Mouse (Mus musculus) embryonic fibroblast, embryonic 13.5 days (primary cell): Measurements from ENCODE around the gene Vps13c. TPM values are rescaled to one million over a fixed set of nuclear protein-coding genes. Genes with fewer than 3 reads are reported as not detected.
A peak's percentile ranks its signal among the peaks of the same experiment; 100 is the strongest.

Source experiments
- H3K27ac ChIP-seq: 2 replicates; pipeline ENCODE4 v1.5.1; 2012; ENCODE audit warnings: low read length, control low read depth, inconsistent platforms; ENCODE audit not compliant: insufficient read depth
- H3K4me1 ChIP-seq: 2 replicates; pipeline ENCODE4 v1.6.1; 2011; ENCODE audit warnings: low read length; ENCODE audit not compliant: control insufficient read depth, insufficient read depth
- H3K4me3 ChIP-seq: 2 replicates; pipeline ENCODE4 v1.5.1; 2011; ENCODE audit warnings: mild to moderate bottlenecking, control low read depth, low read length; ENCODE audit not compliant: insufficient read depth
- CTCF ChIP-seq: IDR thresholded peaks from 2 replicates; pipeline ENCODE4 v1.5.1; 2011; ENCODE audit warnings: mild to moderate bottlenecking, control low read depth, low read length, moderate library complexity, borderline replicate concordance; ENCODE audit not compliant: insufficient read depth
- POLR2A ChIP-seq: IDR thresholded peaks from 2 replicates; pipeline ENCODE4 v1.6.1; 2011; ENCODE audit warnings: low read depth, mild to moderate bottlenecking, control low read depth, low read length, moderate library complexity
- polyA plus RNA-seq: library from polyadenylated mRNA; stranded (reverse); fragments of >200 nt; gene quantifications from 2 replicates; pipeline ENCODE4 v1.2.4, GENCODE M21; 2011; ENCODE audit warnings: low read depth; ENCODE audit not compliant: missing spikeins, insufficient read length

The Vps13c gene
- polyA plus RNA-seq, 1 experiment, result 27.3 TPM

GRCm38 (mm10) chr9:67831359-67832045 lies 8.7 kb upstream of the Vps13c start:
- Histone ChIP-seq H3K4me3 (peak overlapping the region; percentile 30), H3K4me1 (no peaks in the 10 kb centered on the region; the same call in 1 of the 2 replicates), H3K27ac (no peak overlapping the region)
- TF ChIP-seq POLR2A, result no peak
- TF ChIP-seq CTCF, result no peak

GRCm38 (mm10) chr9:67832046-67832605 lies 8.1 kb upstream of the Vps13c start, which contains the start of gene C2cd4a:
Gene C2cd4a (minus strand): TSS chr9:67832330.
- H3K4me1 ChIP-seq, result no peaks in the 10 kb centered on the region; the same call in 1 of the 2 replicates
- H3K4me3 ChIP-seq, result peak within 1 kb of the TSS; percentile 30
- TF ChIP-seq CTCF (no peak), POLR2A (no peak)
- no peak within 1 kb of the TSS for H3K27ac ChIP-seq

- no peaks in the 10 kb centered on the region; the same call in 1 of the 2 replicates for H3K4me1 ChIP-seq
- no peak overlapping the region for H3K27ac ChIP-seq
- H3K4me3 ChIP-seq, result no peak overlapping the region
- TF ChIP-seq POLR2A, result no peak
- no peak for TF ChIP-seq CTCF
These were observed 5.7 kb upstream of the Vps13c start for GRCm38 (mm10) chr9:67834535-67834934.

GRCm38 (mm10) chr9:67837311-67837710 lies 2.9 kb upstream of the Vps13c start:
- H3K4me3 ChIP-seq, result no peak overlapping the region
- TF ChIP-seq CTCF, result no peak
- TF ChIP-seq POLR2A, result no peak
- H3K27ac ChIP-seq, result no peak overlapping the region

GRCm38 (mm10) chr9:67842797-67843196 lies 2.6 kb downstream of the Vps13c start:
- Histone ChIP-seq H3K4me1 (no peaks in the 10 kb centered on the region), H3K4me3 (no peak overlapping the region), H3K27ac (no peak overlapping the region)
- TF ChIP-seq CTCF, result no peak
- TF ChIP-seq POLR2A, result no peak

More at GRCm38 (mm10) chr9:67837311-67837710, 2.9 kb upstream of the Vps13c start:
- H3K4me1 ChIP-seq, result no peaks in the 10 kb centered on the region

GRCm38 (mm10) chr9:67845012-67845411 lies 4.8 kb downstream of the Vps13c start:
- no peaks in the 10 kb centered on the region for H3K4me1 ChIP-seq
- H3K4me3 ChIP-seq, result no peak overlapping the region
- no peak overlapping the region for H3K27ac ChIP-seq
- TF ChIP-seq POLR2A (no peak), CTCF (no peak)

GRCm38 (mm10) chr9:67845648-67846047 lies 5.5 kb downstream of the Vps13c start:
- H3K27ac ChIP-seq, result no peak overlapping the region
- no peak overlapping the region for H3K4me3 ChIP-seq
- TF ChIP-seq POLR2A, result no peak
- no peak for TF ChIP-seq CTCF
- no peaks in the 10 kb centered on the region for H3K4me1 ChIP-seq

- Histone ChIP-seq H3K4me3 (no peak overlapping the region), H3K4me1 (no peaks in the 10 kb centered on the region), H3K27ac (no peak overlapping the region)
- no peak for TF ChIP-seq POLR2A
- TF ChIP-seq CTCF, result no peak
These were observed 5.9 kb downstream of the Vps13c start for GRCm38 (mm10) chr9:67846089-67846488.

- TF ChIP-seq POLR2A, result no peak
- no peak for TF ChIP-seq CTCF
- H3K4me1 ChIP-seq, result no peaks in the 10 kb centered on the region
- H3K27ac ChIP-seq, result no peak overlapping the region
- no peak overlapping the region for H3K4me3 ChIP-seq
These were observed 7.4 kb downstream of the Vps13c start for GRCm38 (mm10) chr9:67847606-67848005.

- TF ChIP-seq CTCF (no peak), POLR2A (no peak)
- no peaks in the 10 kb centered on the region for H3K4me1 ChIP-seq
- H3K27ac ChIP-seq, result no peak overlapping the region
- no peak overlapping the region for H3K4me3 ChIP-seq
These were observed 9.2 kb downstream of the Vps13c start for GRCm38 (mm10) chr9:67849397-67849796.
